Mouse (Mus musculus) kidney, postnatal 0 days (tissue): ENCODE results near the gene Slc38a11. TPM values are rescaled to one million over a fixed set of nuclear protein-coding genes. Genes with fewer than 3 reads are reported as not detected.

Source experiments
- ATAC-seq: fragments of 200-750 bp; cut with Nextera tagmentation; replicated peaks from 2 replicates; pipeline ENCODE4 v1.8.0; 2017; ENCODE audit warnings: low read depth, moderate number of reproducible peaks, moderate TSS enrichment, moderate library complexity; ENCODE audit not compliant: low FRiP score
- DNase-seq: peaks from one replicate; pipeline ENCODE4 v3.0.0-alpha.2; 2016; ENCODE audit warnings: low spot score
- H3K27ac ChIP-seq: fragments of 300-500 bp; sonication (generic); 2 replicates; pipeline ENCODE4 v1.5.1; 2014; ENCODE audit warnings: mild to moderate bottlenecking
- H3K27me3 ChIP-seq: fragments of 300-500 bp; sonication (generic); 2 replicates; pipeline ENCODE4 v1.6.1; 2014; ENCODE audit warnings: low read length, mixed read lengths; ENCODE audit not compliant: insufficient read depth
- H3K36me3 ChIP-seq: fragments of 300-500 bp; sonication (generic); 2 replicates; pipeline ENCODE4 v1.6.1; 2014; ENCODE audit warnings: low read length, mixed read lengths; ENCODE audit not compliant: insufficient read depth
- H3K4me1 ChIP-seq: fragments of 300-500 bp; sonication (generic); replicated peaks from 2 replicates; pipeline ENCODE4 v1.6.1; 2014; ENCODE audit warnings: antibody characterized with exemption, low read length, mixed read lengths; ENCODE audit not compliant: insufficient read depth
- H3K4me2 ChIP-seq: fragments of 300-500 bp; sonication (generic); 2 replicates; pipeline ENCODE4 v1.6.1; 2014; ENCODE audit warnings: mild to moderate bottlenecking, low read length, moderate library complexity, mixed read lengths
- H3K4me3 ChIP-seq: fragments of 300-500 bp; sonication (generic); replicated peaks from 2 replicates; pipeline ENCODE4 v1.5.1; 2014; ENCODE audit warnings: low read depth, low read length
- H3K9ac ChIP-seq: fragments of 300-500 bp; sonication (generic); 2 replicates; pipeline ENCODE4 v1.6.1; 2014; ENCODE audit warnings: low read depth, low read length
- H3K9me3 ChIP-seq: fragments of 300-500 bp; sonication (generic); replicated peaks from 2 replicates; pipeline ENCODE4 v1.6.1; 2016; ENCODE audit warnings: low read length, inconsistent platforms, mixed read lengths
- CTCF ChIP-seq: IDR thresholded peaks from 2 replicates; pipeline ENCODE4 v1.5.1; 2016; ENCODE audit warnings: antibody characterized with exemption, low read depth, mild to moderate bottlenecking, moderate library complexity
- WGBS: fragments of 180-500 bp; shearing (Covaris S2); extraction: QIAGEN DNeasy Blood & Tissue Kit; methylation state at CpG from one replicate; pipeline ENCODE4 v1.1.7; 2014; 5-methylcytosine and 5-hydroxymethylcytosine counted together
- polyA plus RNA-seq: library from polyadenylated mRNA; unstranded; fragments of >200 nt; fragmentation: Nextera tagmentation; extraction: Ambion mirVana; gene quantifications from 2 replicates; pipeline ENCODE4 v1.2.1, GENCODE M21; 2015

Gene Slc38a11
- polyA plus RNA-seq, 1 experiment from 2014 or later = 0.95 TPM

DNA sequence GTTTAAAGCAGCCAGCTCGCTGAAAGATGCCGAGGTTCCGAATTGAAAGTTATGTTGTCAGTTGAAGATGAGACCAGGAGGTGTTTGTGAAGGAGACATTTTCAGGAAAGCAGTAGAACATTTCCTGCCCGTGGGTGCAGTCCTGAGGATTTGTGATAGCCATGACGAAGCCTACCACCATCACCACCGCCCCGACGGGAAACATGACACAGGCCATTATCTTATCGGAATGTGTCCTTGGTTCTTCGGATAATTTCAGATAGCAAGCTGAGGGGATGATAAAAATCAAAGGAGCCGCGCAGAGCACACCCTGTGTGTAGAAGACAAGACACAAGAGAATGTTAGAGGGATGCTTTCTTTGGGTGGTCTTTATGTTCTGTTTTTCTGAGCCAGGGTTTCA, 47.1 kb downstream of the Slc38a11 start:
- no peaks in the 10 kb centered on the region for H3K36me3 ChIP-seq
- no peaks in the 10 kb centered on the region for H3K9me3 ChIP-seq
- H3K27me3 ChIP-seq = no peaks in the 10 kb centered on the region
- H3K9ac ChIP-seq = no peak overlapping the region
- no peak for TF ChIP-seq CTCF
- DNase-seq = no peak
- no peak overlapping the region for H3K4me2 ChIP-seq
- WGBS = 93% methylated on average over 12 of the region's 12 CpGs
- no peak overlapping the region for H3K4me3 ChIP-seq
- no peak for ATAC-seq
- no peaks in the 10 kb centered on the region for H3K4me1 ChIP-seq
- no peak overlapping the region for H3K27ac ChIP-seq

DNA sequence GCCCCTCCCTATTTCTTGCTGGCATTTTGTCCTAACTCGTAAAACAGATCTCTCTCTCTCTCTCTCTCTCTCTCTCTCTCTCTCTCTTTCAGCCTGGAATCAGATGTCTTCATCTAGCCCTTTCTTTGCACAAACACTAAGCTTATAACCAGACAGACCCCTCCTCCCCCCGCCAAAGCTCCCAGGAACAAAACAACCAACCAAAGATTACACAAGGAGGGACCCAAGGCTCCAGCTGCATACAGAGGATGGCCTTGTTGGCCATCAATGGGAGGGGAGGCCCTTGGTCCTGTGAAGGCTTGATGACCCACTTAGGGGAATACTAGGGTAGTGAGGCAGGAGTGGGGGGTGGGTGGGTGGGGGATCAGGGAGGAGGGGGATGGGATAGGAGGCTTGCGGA, 52.6 kb downstream of the Slc38a11 start:
- DNase-seq = no peak
- Histone ChIP-seq H3K9ac (no peak overlapping the region), H3K4me1 (no peaks in the 10 kb centered on the region), H3K4me3 (no peak overlapping the region), H3K9me3 (no peaks in the 10 kb centered on the region), H3K4me2 (no peak overlapping the region), H3K27ac (no peak overlapping the region), H3K36me3 (no peaks in the 10 kb centered on the region), H3K27me3 (no peaks in the 10 kb centered on the region)
- 76% methylated on average over 3 of the region's 3 CpGs for WGBS
- no peak for ATAC-seq
- TF ChIP-seq CTCF = no peak

DNA sequence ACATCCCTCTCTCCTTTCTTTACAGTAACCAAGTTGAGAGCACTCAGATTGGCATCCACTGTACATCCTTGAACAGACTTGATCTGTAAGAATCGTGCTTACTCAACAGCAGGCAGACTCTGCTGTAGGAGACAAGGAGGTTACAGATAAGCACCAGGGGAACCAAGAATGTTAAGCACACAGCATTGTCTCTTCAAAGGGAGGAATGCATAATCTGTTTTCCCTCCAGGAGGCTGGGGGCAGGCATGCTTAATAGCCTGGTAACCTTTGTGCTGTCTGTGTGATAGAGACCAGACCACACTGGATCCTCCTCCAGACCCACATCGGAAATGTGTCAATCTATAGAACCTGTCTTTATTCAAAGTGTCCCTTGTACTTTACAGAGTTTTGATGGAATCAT, 67.3 kb downstream of the Slc38a11 start:
- no peak for DNase-seq
- TF ChIP-seq CTCF = no peak
- Histone ChIP-seq H3K4me3 (no peak overlapping the region), H3K27ac (no peak overlapping the region), H3K4me1 (no peaks in the 10 kb centered on the region), H3K36me3 (no peaks in the 10 kb centered on the region), H3K9ac (no peak overlapping the region), H3K9me3 (no peaks in the 10 kb centered on the region), H3K4me2 (no peak overlapping the region), H3K27me3 (no peaks in the 10 kb centered on the region)
- WGBS = 72% methylated on average over 2 of the region's 2 CpGs
- no peak for ATAC-seq

DNA sequence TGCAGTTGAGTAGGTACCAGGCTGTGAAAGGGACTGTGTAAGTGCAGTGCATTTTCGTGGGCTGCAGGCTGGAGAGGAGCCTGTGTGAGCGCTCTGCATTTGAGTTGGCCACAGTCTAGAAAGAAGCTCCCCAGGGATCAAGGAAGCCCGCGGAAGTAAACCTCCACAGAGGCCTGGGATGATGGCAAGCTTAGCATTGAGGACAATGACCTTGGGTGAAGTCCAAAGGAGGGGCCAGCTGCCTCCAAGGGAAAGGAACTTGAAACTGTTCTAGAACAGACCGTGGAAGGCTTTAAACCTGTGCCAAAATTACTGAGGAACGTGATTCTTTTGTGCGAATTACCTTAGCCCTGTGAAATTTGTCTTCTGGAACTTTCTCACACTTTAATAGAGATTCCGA, 69.7 kb downstream of the Slc38a11 start:
- Histone ChIP-seq H3K9me3 (no peaks in the 10 kb centered on the region), H3K27ac (no peak overlapping the region), H3K4me2 (no peak overlapping the region), H3K9ac (no peak overlapping the region), H3K4me3 (no peak overlapping the region), H3K27me3 (no peaks in the 10 kb centered on the region), H3K4me1 (no peaks in the 10 kb centered on the region), H3K36me3 (no peaks in the 10 kb centered on the region)
- ATAC-seq = no peak
- DNase-seq = no peak
- WGBS = 66% methylated on average over 8 of the region's 8 CpGs
- TF ChIP-seq CTCF = no peak

DNA sequence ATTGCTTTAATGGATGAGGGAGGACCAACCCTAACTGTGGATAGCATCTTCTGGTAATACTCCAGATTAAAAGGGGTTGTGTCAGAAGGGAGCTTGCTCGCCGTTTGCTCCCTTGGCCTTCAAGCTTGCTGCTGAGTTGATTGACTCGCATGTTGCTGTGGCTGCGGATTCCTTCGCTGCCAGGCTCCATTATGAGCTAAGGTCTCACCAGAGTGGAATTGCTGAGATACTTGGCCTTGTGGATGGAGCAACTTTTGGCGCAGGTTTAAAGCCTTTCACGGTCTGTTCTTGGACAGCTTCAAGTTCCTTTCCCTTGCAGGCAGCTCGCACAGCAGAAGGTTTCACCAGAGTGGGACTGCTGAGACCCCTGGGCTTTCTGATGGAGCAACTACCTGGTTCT, 70.4 kb downstream of the Slc38a11 start:
- H3K4me3 ChIP-seq = no peak overlapping the region
- H3K9me3 ChIP-seq = no peaks in the 10 kb centered on the region
- ATAC-seq (no peak), DNase-seq (no peak)
- no peak for TF ChIP-seq CTCF
- H3K36me3 ChIP-seq = no peaks in the 10 kb centered on the region
- WGBS = 87% methylated on average over 8 of the region's 8 CpGs
- no peak overlapping the region for H3K9ac ChIP-seq
- H3K27ac ChIP-seq = no peak overlapping the region
- no peaks in the 10 kb centered on the region for H3K4me1 ChIP-seq
- no peaks in the 10 kb centered on the region for H3K27me3 ChIP-seq
- no peak overlapping the region for H3K4me2 ChIP-seq

DNA sequence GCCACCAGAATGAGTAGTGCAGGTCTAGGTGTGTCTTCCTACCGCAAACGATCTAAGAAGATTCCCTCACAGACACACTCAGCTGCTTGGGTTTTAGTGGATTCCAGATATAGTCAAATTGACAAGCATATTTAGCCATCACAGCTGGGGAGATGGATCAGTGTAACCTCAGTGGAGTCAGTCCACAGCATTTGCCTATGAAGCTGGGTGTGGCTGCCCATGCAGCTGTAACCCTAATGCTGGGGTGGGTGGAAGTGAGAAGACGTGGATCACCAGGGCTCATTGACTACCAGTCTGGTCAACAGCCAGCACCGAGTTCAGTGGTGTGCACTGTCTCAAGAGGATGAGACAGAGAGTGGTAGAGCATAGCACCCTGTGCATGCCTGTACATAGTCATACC, 74.1 kb downstream of the Slc38a11 start:
- DNase-seq (no peak), ATAC-seq (no peak)
- 79% methylated on average over 4 of the region's 4 CpGs for WGBS
- no peak for TF ChIP-seq CTCF
- H3K4me3 ChIP-seq = no peak overlapping the region
- no peaks in the 10 kb centered on the region for H3K9me3 ChIP-seq
- H3K27ac ChIP-seq = no peak overlapping the region
- no peaks in the 10 kb centered on the region for H3K4me1 ChIP-seq
- H3K9ac ChIP-seq = no peak overlapping the region
- H3K36me3 ChIP-seq = no peaks in the 10 kb centered on the region
- H3K27me3 ChIP-seq = no peaks in the 10 kb centered on the region
- H3K4me2 ChIP-seq = no peak overlapping the region

DNA sequence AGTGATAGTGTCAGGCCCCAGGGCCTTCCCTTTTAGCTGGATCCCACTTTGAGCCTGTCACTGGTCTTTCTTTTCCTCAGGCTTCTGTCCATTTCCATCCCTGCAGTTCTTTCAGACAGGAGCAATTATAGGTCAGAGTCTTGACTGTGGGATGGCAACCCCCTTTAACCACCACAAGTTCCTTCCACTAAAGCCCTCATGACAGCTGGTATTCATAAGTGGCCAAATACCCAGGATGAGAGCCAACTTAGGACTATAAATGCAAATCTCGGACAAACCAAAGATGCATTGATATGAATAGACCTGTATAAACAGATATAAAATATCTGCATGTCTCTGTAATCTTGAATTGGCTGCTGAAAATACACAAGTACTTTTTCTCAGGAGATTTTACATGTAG, 75.1 kb downstream of the Slc38a11 start:
- Histone ChIP-seq H3K27ac (no peak overlapping the region), H3K4me3 (no peak overlapping the region), H3K4me2 (no peak overlapping the region), H3K27me3 (no peaks in the 10 kb centered on the region), H3K36me3 (no peaks in the 10 kb centered on the region), H3K9ac (no peak overlapping the region), H3K9me3 (no peaks in the 10 kb centered on the region), H3K4me1 (no peaks in the 10 kb centered on the region)
- DNase-seq = no peak
- no peak for ATAC-seq
- 86% methylated on average over 1 of the region's 1 CpGs for WGBS
- no peak for TF ChIP-seq CTCF
